Mouse (Mus musculus) myocyte (in vitro differentiated cells): ENCODE results near the gene Mnat1. TPM values are rescaled to one million over a fixed set of nuclear protein-coding genes. Genes with fewer than 3 reads are reported as not detected.
A peak's percentile ranks its signal among the peaks of the same experiment; 100 is the strongest.
"Not testable (repeated sequence)": the region's sequence is repeated elsewhere in the genome, so short reads cannot be mapped to it uniquely, and the experiment has no call there.

Experiments used
- H3K27me3 ChIP-seq: one replicate; pipeline ENCODE4 v1.6.1; 2011; ENCODE audit not compliant: control insufficient read depth, insufficient read depth, insufficient read length
- H3K36me3 ChIP-seq: one replicate; pipeline ENCODE4 v1.6.1; 2011; ENCODE audit not compliant: control insufficient read depth, insufficient read depth
- H3K4me2 ChIP-seq: one replicate; pipeline ENCODE4 v1.6.1; 2011; ENCODE audit warnings: low read depth, control low read depth
- H3K4me3 ChIP-seq: one replicate; pipeline ENCODE4 v1.5.1; 2011; ENCODE audit warnings: mild to moderate bottlenecking, control low read depth, moderate library complexity
- H3K79me2 ChIP-seq: one replicate; pipeline ENCODE4 v1.6.1; 2011; ENCODE audit not compliant: control insufficient read depth, insufficient read depth
- H3ac ChIP-seq: one replicate; pipeline ENCODE4 v1.6.1; 2011; ENCODE audit not compliant: control insufficient read depth, insufficient read length
- CEBPB ChIP-seq: IDR thresholded peaks from 2 replicates; pipeline ENCODE4 v1.6.1; 2011; ENCODE audit warnings: mild to moderate bottlenecking, moderate library complexity; ENCODE audit not compliant: poor library complexity, insufficient read depth, severe bottlenecking
- E2F4 ChIP-seq: IDR thresholded peaks from one replicate; pipeline ENCODE4 v1.6.1; 2011; ENCODE audit warnings: mild to moderate bottlenecking, control low read depth, moderate library complexity; ENCODE audit not compliant: insufficient read depth
- MAX ChIP-seq: IDR thresholded peaks from one replicate; pipeline ENCODE4 v1.6.1; 2011; ENCODE audit warnings: low read depth, mild to moderate bottlenecking, control low read depth
- MYOD1 ChIP-seq, 3 experiments: IDR thresholded peaks; one replicate each; pipeline ENCODE4 v1.6.1; 2011; ENCODE audit warnings: control low read depth in 2 of 3, low read depth in 2 of 3, mild to moderate bottlenecking in 2 of 3, moderate library complexity in 1 of 3; ENCODE audit not compliant: insufficient read length in 2 of 3, control insufficient read depth in 1 of 3
- MYOG ChIP-seq, 3 experiments: IDR thresholded peaks; one replicate each; pipeline ENCODE4 v1.6.1; 2011; ENCODE audit warnings: control low read depth in 2 of 3, low read depth in 2 of 3, mild to moderate bottlenecking in 2 of 3; ENCODE audit not compliant: insufficient read length in 2 of 3, control insufficient read depth in 1 of 3, insufficient read depth in 1 of 3
- POLR2A ChIP-seq: IDR thresholded peaks from one replicate; pipeline ENCODE4 v1.6.1; 2011; ENCODE audit warnings: low read depth, mild to moderate bottlenecking, control low read depth, moderate library complexity; ENCODE audit not compliant: insufficient read length
- POLR2AphosphoS2 ChIP-seq: IDR thresholded peaks from one replicate; pipeline ENCODE4 v1.6.1; 2011; ENCODE audit warnings: low read depth, control low read depth; ENCODE audit not compliant: insufficient read length
- REST ChIP-seq: IDR thresholded peaks from one replicate; pipeline ENCODE4 v1.6.1; 2011; ENCODE audit warnings: mild to moderate bottlenecking, control low read depth, moderate library complexity; ENCODE audit not compliant: insufficient read depth, insufficient read length
- SRF ChIP-seq: IDR thresholded peaks from one replicate; pipeline ENCODE4 v1.6.1; 2011; ENCODE audit warnings: low read depth; ENCODE audit not compliant: control insufficient read depth, insufficient read length
- TCF12 ChIP-seq: IDR thresholded peaks from one replicate; pipeline ENCODE4 v1.6.1; 2011; ENCODE audit warnings: mild to moderate bottlenecking, control low read depth; ENCODE audit not compliant: poor library complexity, insufficient read depth, severe bottlenecking
- TCF3 ChIP-seq: IDR thresholded peaks from one replicate; pipeline ENCODE4 v1.6.1; 2011; ENCODE audit warnings: low read depth, control low read depth; ENCODE audit not compliant: insufficient read length
- USF1 ChIP-seq: IDR thresholded peaks from one replicate; pipeline ENCODE4 v1.6.1; 2011; ENCODE audit warnings: low read depth, mild to moderate bottlenecking, control low read depth, moderate library complexity
- polyA plus RNA-seq: library from polyadenylated mRNA; unstranded; fragments of >200 nt; fragmentation: generic; extraction: Trizol; gene quantifications from one replicate; pipeline ENCODE4 v1.2.1, GENCODE M21; 2012; ENCODE audit warnings: missing spikeins

Gene Mnat1
- polyA plus RNA-seq, result 30.4 TPM

- no peak for TF ChIP-seq TCF3
- no peak for TF ChIP-seq E2F4
- peak in 1 of 3 experiments; percentile 34 for TF ChIP-seq MYOD1 (IDR thresholded peaks at IDR 0.05; ENCODE audit: control insufficient read depth in 1 of 3, insufficient read length in 2 of 3, low read depth in 2 of 3)
- no peak for TF ChIP-seq USF1
- no peak for TF ChIP-seq CEBPB
- TF ChIP-seq POLR2A, result peak; percentile 58
- TF ChIP-seq POLR2AphosphoS2, result peak; percentile 39
- peak in 1 of 3 experiments; percentile 57 for TF ChIP-seq MYOG (IDR thresholded peaks at IDR 0.05; ENCODE audit: control insufficient read depth in 1 of 3, insufficient read depth in 1 of 3, insufficient read length in 2 of 3, low read depth in 2 of 3)
- no peak for TF ChIP-seq REST
- no peak for TF ChIP-seq SRF
- TF ChIP-seq MAX, result no peak
- TF ChIP-seq TCF12, result no peak
- Histone ChIP-seq H3K27me3 (no peaks in the 10 kb centered on the region), H3K4me3 (peak within 1 kb of the TSS; percentile 61), H3K4me2 (peak within 1 kb of the TSS; percentile 87), H3K79me2 (peaks cover 52% of the 10 kb centered on the region), H3K36me3 (no peaks in the 10 kb centered on the region), H3ac (peak within 1 kb of the TSS; percentile 20)
These were observed at the start of gene Mnat1 for GRCm38 (mm10) chr12:73123093-73124041. Gene Mnat1, plus strand, starts transcription at chr12:73123717.

- H3K4me3 ChIP-seq, H3ac ChIP-seq, H3K36me3 ChIP-seq, H3K79me2 ChIP-seq, H3K4me2 ChIP-seq, H3K27me3 ChIP-seq: not testable (repeated sequence)
These were observed 41.7 kb upstream of the Mnat1 start for GRCm38 (mm10) chr12:73081828-73082227.

- Histone ChIP-seq H3K27me3 (no peaks in the 10 kb centered on the region), H3K79me2 (no peaks in the 10 kb centered on the region), H3K36me3 (no peaks in the 10 kb centered on the region), H3K4me3 (no peak overlapping the region), H3K4me2 (no peak overlapping the region), H3ac (no peak overlapping the region)
- TF ChIP-seq TCF12 (no peak), MYOD1 (IDR thresholded peaks at IDR 0.05; ENCODE audit: control insufficient read depth in 1 of 3, insufficient read length in 2 of 3, low read depth in 2 of 3) (no peak), MYOG (IDR thresholded peaks at IDR 0.05; ENCODE audit: control insufficient read depth in 1 of 3, insufficient read depth in 1 of 3, insufficient read length in 2 of 3, low read depth in 2 of 3) (no peak), POLR2A (no peak), POLR2AphosphoS2 (no peak), REST (no peak), SRF (no peak), USF1 (no peak), CEBPB (no peak), MAX (no peak), E2F4 (no peak), TCF3 (no peak)
These were observed 39.7 kb upstream of the Mnat1 start for GRCm38 (mm10) chr12:73083773-73084172.

- no peaks in the 10 kb centered on the region for H3K36me3 ChIP-seq
- no peak overlapping the region for H3K4me3 ChIP-seq
- TF ChIP-seq SRF, result no peak
- no peak for TF ChIP-seq MYOD1 (IDR thresholded peaks at IDR 0.05; ENCODE audit: control insufficient read depth in 1 of 3, insufficient read length in 2 of 3, low read depth in 2 of 3)
- no peak for TF ChIP-seq MAX
- TF ChIP-seq E2F4, result no peak
- TF ChIP-seq CEBPB, result no peak
- TF ChIP-seq MYOG (IDR thresholded peaks at IDR 0.05; ENCODE audit: control insufficient read depth in 1 of 3, insufficient read depth in 1 of 3, insufficient read length in 2 of 3, low read depth in 2 of 3), result no peak
- no peak for TF ChIP-seq TCF12
- TF ChIP-seq POLR2AphosphoS2, result no peak
- TF ChIP-seq USF1, result no peak
- TF ChIP-seq TCF3, result no peak
- TF ChIP-seq POLR2A, result no peak
- TF ChIP-seq REST, result no peak
- H3ac ChIP-seq, result no peak overlapping the region
- no peaks in the 10 kb centered on the region for H3K79me2 ChIP-seq
- H3K27me3 ChIP-seq, result no peaks in the 10 kb centered on the region
- H3K4me2 ChIP-seq, result no peak overlapping the region
These were observed 37.5 kb upstream of the Mnat1 start for GRCm38 (mm10) chr12:73085739-73086630.
